Mouse (Mus musculus): Measurements from ENCODE around the gene Sec24b. TPM values are rescaled to one million over a fixed set of nuclear protein-coding genes. Genes with fewer than 3 reads are reported as not detected.
A peak's percentile ranks its signal among the peaks of the same experiment; 100 is the strongest.

Gene Sec24b
- polyA plus RNA-seq, 1 experiment from 2014 or later = 33.5 TPM

DNA sequence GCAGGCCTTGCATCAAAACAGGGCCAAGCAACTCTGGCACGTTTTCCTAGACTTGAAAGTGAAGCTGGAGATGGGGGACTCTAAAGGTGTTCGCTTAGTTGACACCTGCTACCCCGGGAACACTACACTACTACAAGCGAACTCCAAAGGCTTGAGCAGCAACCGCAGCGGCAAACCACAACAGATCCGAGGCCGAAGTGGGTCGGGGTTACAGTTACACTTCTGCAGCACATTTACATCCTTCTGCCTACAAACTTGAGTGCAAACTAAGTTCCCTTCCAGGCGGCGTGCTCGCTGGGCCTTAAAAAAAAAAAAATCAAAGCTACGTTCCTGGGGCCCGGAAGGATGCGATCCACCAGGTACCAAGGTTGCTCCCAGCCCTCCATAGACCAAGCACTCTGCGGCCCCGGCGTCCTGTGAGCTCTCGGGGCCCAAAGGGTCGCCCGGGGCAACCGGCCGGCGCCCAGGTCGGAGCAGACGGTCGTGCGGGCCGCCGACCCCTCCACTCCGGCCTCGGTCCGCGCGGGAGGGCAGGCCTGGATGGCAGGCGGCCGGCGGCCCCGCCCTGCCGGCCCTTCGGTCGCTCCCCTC is 1.5 kb downstream of the Sec24b start:
- H3K4me1 ChIP-seq (ENCODE audit: control insufficient read depth, insufficient read depth, low read length) = peaks cover 30% of the 10 kb centered on the region
- H3K4me2 ChIP-seq (ENCODE audit: low read depth, low read length) = peak overlapping the region; percentile 78
- H3K36me3 ChIP-seq (ENCODE audit: control insufficient read depth, insufficient read depth, low read length) = no peaks in the 10 kb centered on the region
- ATAC-seq (ENCODE audit: low read depth) (peak; percentile 36), DNase-seq (ENCODE audit: low spot score) (peak; percentile 41)
- no peaks in the 10 kb centered on the region for H3K9me3 ChIP-seq (ENCODE audit: control insufficient read depth, low read length)
- H3K27ac ChIP-seq (replicated peaks; ENCODE audit: low read depth, low read length) = peak overlapping the region; percentile 98
- 1% methylated on average over 38 of the region's 42 CpGs for WGBS
- no peaks in the 10 kb centered on the region for H3K27me3 ChIP-seq (replicated peaks; ENCODE audit: control insufficient read depth, insufficient read depth, low read length)
- H3K4me3 ChIP-seq (ENCODE audit: low read depth, low read length) = peak overlapping the region; percentile 88
- peak overlapping the region; percentile 98 for H3K9ac ChIP-seq (ENCODE audit: low read depth, low read length)

DNA sequence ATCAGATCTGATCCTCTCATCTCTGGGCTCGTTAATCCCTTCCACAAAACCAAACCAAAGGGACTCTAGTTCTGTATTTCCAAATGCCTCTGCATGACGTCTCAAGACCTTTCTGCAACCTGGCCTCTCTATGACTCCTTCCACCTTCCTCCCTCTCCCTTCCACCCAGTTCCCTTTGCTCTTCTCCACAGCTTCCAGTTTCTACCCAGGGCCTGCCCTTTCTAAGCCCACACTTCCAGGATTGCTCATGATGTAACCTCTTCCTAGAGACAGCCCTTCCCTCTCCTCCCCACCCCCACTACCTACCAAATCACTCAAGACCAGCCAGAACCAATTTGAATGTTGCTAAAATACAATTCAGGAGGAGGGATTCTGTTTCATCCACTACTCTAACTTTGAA is 2.9 kb downstream of the Sec24b start:
- H3K4me3 ChIP-seq (ENCODE audit: low read depth, low read length) = no peak overlapping the region
- H3K36me3 ChIP-seq (ENCODE audit: control insufficient read depth, insufficient read depth, low read length) = no peaks in the 10 kb centered on the region
- WGBS = 67% methylated on average over 2 of the region's 2 CpGs
- no peaks in the 10 kb centered on the region for H3K27me3 ChIP-seq (replicated peaks; ENCODE audit: control insufficient read depth, insufficient read depth, low read length)
- H3K9me3 ChIP-seq (ENCODE audit: control insufficient read depth, low read length) = no peaks in the 10 kb centered on the region
- peaks cover 43% of the 10 kb centered on the region for H3K4me1 ChIP-seq (ENCODE audit: control insufficient read depth, insufficient read depth, low read length)
- no peak overlapping the region for H3K9ac ChIP-seq (ENCODE audit: low read depth, low read length)
- ATAC-seq (ENCODE audit: low read depth) (no peak), DNase-seq (ENCODE audit: low spot score) (no peak)
- peak overlapping the region; percentile 78; the same call in 1 of the 2 replicates for H3K4me2 ChIP-seq (ENCODE audit: low read depth, low read length)
- no peak overlapping the region for H3K27ac ChIP-seq (replicated peaks; ENCODE audit: low read depth, low read length)

DNA sequence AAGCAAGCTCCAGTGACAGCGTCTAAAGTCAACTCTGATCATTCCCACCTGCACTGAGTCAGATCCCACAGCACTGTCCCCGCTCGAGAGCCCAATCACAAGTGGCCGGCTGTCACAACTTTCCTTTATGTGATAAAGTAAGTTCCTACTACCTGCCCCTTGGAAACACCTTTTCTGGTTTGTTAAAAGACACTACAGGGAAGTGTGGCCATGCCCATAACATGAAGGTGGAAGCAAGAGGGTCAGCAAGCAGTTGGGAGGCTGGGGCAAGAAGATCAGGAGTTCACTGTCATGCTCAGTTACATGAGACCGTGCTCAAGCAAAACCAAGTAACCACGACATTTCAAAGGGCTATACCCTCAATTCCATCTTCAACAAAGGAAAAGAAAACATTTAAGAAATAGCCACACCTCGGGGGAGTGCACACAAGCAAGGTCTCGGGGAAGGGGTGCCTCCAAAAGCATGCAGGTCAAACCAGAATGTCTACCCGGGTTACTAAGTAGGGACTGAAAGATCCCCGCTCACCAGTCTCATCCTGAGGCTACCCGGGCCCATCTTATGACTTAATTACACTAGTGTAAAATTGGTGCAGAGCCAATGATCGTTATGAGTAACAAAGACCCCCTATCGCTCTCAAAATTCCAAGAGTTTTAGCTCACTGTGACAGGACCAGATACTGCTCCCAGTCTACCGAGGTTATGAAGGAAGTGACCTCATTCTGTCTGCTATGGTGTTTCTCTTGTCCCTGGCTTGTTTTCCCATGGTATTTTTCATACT is 3.6 kb downstream of the Sec24b start:
- ATAC-seq (ENCODE audit: low read depth) (no peak), DNase-seq (ENCODE audit: low spot score) (no peak)
- Histone ChIP-seq H3K9ac (ENCODE audit: low read depth, low read length) (no peak overlapping the region), H3K9me3 (ENCODE audit: control insufficient read depth, low read length) (no peaks in the 10 kb centered on the region), H3K36me3 (ENCODE audit: control insufficient read depth, insufficient read depth, low read length) (no peaks in the 10 kb centered on the region), H3K4me2 (ENCODE audit: low read depth, low read length) (no peak overlapping the region), H3K27me3 (replicated peaks; ENCODE audit: control insufficient read depth, insufficient read depth, low read length) (no peaks in the 10 kb centered on the region), H3K4me3 (ENCODE audit: low read depth, low read length) (no peak overlapping the region), H3K27ac (replicated peaks; ENCODE audit: low read depth, low read length) (no peak overlapping the region), H3K4me1 (ENCODE audit: control insufficient read depth, insufficient read depth, low read length) (peaks cover 48% of the 10 kb centered on the region)
- 69% methylated on average over 14 of the region's 14 CpGs for WGBS

DNA sequence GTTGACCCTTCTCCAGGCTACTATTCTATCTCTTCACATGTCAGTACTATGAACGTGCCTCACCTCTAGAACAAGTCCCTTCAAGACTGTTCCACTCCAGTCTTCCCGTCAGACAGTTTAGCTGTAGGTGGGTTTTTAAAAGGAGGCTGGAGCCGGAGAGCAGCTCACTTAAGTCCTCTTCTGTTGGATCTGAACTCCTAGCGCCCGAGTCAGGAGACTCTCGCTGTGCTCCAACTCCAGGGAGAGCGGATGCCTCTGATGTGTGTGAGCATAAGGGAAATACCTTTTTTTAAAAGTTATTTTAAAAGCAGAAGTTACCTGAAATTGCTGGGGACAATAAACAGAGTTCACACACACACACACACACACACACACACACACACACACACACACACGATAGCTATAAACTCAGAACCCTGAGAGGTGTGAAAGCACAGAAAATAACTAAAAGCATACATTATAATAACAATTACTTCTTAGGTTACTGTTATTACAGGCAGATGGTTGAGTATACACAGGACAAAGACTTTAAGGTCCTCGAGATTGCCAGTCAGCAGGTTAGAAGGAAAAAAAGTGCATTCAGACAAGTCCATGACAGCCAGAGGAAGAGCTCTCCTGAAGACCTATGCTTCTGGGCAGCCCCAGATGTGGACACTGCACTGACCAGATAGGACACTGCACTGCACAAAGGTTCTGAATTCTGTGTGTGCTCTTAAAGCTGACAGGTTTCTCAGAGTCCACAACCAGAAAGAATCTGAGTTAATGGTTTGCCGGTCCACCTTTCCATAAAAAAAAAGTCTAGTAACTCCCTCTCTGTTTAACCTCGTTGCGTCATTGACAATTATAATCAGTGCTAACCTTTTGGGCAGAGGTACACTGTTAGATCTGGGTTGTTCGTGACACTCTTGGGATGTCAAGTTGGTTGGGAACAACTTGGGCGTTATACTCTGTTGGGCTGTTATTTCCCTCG is 5.7 kb downstream of the Sec24b start:
- Histone ChIP-seq H3K27me3 (replicated peaks; ENCODE audit: control insufficient read depth, insufficient read depth, low read length) (no peaks in the 10 kb centered on the region), H3K4me1 (ENCODE audit: control insufficient read depth, insufficient read depth, low read length) (peaks cover 42% of the 10 kb centered on the region), H3K9me3 (ENCODE audit: control insufficient read depth, low read length) (no peaks in the 10 kb centered on the region), H3K4me2 (ENCODE audit: low read depth, low read length) (no peak overlapping the region), H3K9ac (ENCODE audit: low read depth, low read length) (no peak overlapping the region), H3K36me3 (ENCODE audit: control insufficient read depth, insufficient read depth, low read length) (0 out of 2 replicates have a peak, but pooled peaks cover 3% of the 10 kb centered on the region), H3K4me3 (ENCODE audit: low read depth, low read length) (no peak overlapping the region), H3K27ac (replicated peaks; ENCODE audit: low read depth, low read length) (no peak overlapping the region)
- ATAC-seq (ENCODE audit: low read depth) = no peak
- no peak for DNase-seq (ENCODE audit: low spot score)
- 84% methylated on average over 15 of the region's 15 CpGs for WGBS

DNA sequence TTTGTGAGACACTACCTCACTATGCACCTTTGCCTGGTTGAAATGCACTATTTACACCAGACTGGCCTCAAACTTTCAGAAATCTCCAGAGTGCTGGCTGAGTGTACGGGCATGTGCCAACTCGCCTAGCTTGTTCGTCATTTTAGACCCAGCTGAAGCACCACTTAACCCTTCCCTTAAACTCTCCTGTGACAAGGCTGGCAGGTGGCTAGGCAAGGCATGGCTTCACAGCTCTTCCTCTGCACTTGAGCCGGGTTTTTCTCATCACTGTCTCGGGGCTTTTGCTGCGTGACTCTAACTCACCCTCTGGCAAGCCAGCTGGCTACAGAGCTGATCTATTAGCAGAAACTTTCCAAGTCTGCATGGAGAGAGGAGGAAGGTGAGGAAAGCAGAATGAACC is 6.8 kb downstream of the Sec24b start:
- Histone ChIP-seq H3K27ac (replicated peaks; ENCODE audit: low read depth, low read length) (no peak overlapping the region), H3K4me3 (ENCODE audit: low read depth, low read length) (no peak overlapping the region), H3K4me1 (ENCODE audit: control insufficient read depth, insufficient read depth, low read length) (peaks cover 41% of the 10 kb centered on the region), H3K9ac (ENCODE audit: low read depth, low read length) (no peak overlapping the region), H3K4me2 (ENCODE audit: low read depth, low read length) (no peak overlapping the region), H3K9me3 (ENCODE audit: control insufficient read depth, low read length) (no peaks in the 10 kb centered on the region), H3K27me3 (replicated peaks; ENCODE audit: control insufficient read depth, insufficient read depth, low read length) (no peaks in the 10 kb centered on the region), H3K36me3 (ENCODE audit: control insufficient read depth, insufficient read depth, low read length) (peaks cover 7% of the 10 kb centered on the region; the same call in 1 of the 2 replicates)
- DNase-seq (ENCODE audit: low spot score) = peak; percentile 42
- peak; percentile 26; the same call in 1 of the 2 replicates for ATAC-seq (ENCODE audit: low read depth)
- 64% methylated on average over 6 of the region's 6 CpGs for WGBS

DNA sequence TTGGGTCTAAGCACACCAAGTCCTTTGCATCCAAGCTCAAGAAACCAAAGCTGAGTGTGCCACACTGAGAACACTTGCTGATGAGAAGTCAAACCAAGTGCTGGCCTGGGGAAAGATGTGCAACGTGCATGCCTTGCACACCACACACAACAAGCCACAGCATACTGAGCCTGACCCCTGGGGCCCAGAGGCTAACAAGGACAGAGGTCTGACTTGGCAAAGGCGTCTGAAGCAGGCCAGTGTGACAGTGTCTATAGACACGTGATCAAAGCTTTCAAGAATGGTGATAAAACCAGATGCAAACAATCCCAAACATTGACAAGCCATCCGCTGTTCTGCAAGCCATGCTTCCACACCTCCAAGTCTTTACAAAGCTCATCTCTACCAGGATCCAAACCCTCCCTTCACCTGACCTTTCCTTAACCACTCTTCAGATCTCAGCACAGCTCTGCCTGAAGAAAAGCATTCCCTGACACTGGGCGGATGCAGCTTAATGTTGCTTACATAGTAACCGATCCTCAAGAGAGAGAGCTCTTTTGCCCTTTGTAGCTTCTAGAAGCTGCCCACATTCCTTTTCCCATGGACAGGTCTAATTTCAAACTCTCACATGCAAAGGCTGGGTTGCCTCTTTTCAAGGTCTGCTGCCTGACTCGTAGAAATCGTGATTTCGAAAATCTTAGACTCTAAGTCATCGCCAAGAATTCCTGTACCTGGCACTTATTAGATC is 7.8 kb downstream of the Sec24b start:
- no peak overlapping the region for H3K27ac ChIP-seq (replicated peaks; ENCODE audit: low read depth, low read length)
- ATAC-seq (ENCODE audit: low read depth) (no peak), DNase-seq (ENCODE audit: low spot score) (peak; percentile 40)
- no peaks in the 10 kb centered on the region for H3K27me3 ChIP-seq (replicated peaks; ENCODE audit: control insufficient read depth, insufficient read depth, low read length)
- no peak overlapping the region for H3K9ac ChIP-seq (ENCODE audit: low read depth, low read length)
- H3K4me1 ChIP-seq (ENCODE audit: control insufficient read depth, insufficient read depth, low read length) = peaks cover 32% of the 10 kb centered on the region
- no peak overlapping the region for H3K4me2 ChIP-seq (ENCODE audit: low read depth, low read length)
- H3K36me3 ChIP-seq (ENCODE audit: control insufficient read depth, insufficient read depth, low read length) = peaks cover 7% of the 10 kb centered on the region; the same call in 1 of the 2 replicates
- WGBS = 53% methylated on average over 10 of the region's 10 CpGs
- no peak overlapping the region for H3K4me3 ChIP-seq (ENCODE audit: low read depth, low read length)
- H3K9me3 ChIP-seq (ENCODE audit: control insufficient read depth, low read length) = no peaks in the 10 kb centered on the region

DNA sequence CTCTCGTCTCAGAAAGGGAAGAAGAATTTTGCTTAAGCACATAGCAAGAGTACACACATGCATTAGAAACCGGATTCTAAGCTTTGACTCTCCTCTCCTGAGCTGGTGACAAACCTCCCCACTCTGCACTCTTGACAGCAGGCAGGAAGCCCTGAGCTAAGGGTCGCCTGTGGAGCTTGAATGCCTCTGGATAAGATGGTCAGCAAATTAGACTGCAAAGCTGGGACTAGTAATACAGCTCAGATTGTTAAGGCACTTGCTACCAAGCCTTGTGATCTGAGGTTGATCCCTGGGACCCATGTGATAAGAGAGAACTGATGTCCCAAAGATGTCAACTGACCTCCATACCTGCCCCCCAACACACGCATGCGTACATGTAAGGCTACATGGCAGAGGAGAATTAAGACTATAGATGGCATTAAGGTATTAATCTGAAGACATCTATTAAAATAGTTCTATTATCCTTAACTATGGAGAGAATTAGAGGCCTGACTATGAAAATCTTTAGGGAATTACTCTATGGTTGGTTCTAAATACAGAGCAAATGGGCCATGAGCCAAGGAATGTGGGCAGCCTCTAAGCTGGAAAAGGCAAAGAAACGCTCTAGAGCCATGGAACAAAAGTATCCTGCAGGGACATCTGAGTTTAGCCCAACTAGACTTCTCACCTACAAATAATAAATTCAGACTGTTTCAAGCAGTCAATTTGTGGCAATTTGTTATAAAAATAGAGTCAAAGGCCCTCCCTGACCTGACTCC is 8.6 kb downstream of the Sec24b start:
- Histone ChIP-seq H3K9ac (ENCODE audit: low read depth, low read length) (no peak overlapping the region), H3K4me3 (ENCODE audit: low read depth, low read length) (no peak overlapping the region), H3K4me1 (ENCODE audit: control insufficient read depth, insufficient read depth, low read length) (peaks cover 26% of the 10 kb centered on the region), H3K9me3 (ENCODE audit: control insufficient read depth, low read length) (no peaks in the 10 kb centered on the region), H3K27ac (replicated peaks; ENCODE audit: low read depth, low read length) (no peak overlapping the region), H3K27me3 (replicated peaks; ENCODE audit: control insufficient read depth, insufficient read depth, low read length) (no peaks in the 10 kb centered on the region), H3K4me2 (ENCODE audit: low read depth, low read length) (no peak overlapping the region), H3K36me3 (ENCODE audit: control insufficient read depth, insufficient read depth, low read length) (peaks cover 7% of the 10 kb centered on the region; the same call in 1 of the 2 replicates)
- WGBS = 69% methylated on average over 6 of the region's 6 CpGs
- ATAC-seq (ENCODE audit: low read depth) (no peak), DNase-seq (ENCODE audit: low spot score) (peak; percentile 59)
